Mouse (Mus musculus) urinary bladder, postnatal 10 days (tissue): ENCODE measurements at regions not wholly inside any gene's neighbourhood (a gene's known extent, or its start where the extent isn't known, plus 50 kb on each side); places are given as distances from the start of the nearest gene placed in this dataset.

ENCODE experiments used
- DNase-seq: peaks from one replicate; pipeline ENCODE4 v3.0.0; 2022; ENCODE audit warnings: low spot score

DNA sequence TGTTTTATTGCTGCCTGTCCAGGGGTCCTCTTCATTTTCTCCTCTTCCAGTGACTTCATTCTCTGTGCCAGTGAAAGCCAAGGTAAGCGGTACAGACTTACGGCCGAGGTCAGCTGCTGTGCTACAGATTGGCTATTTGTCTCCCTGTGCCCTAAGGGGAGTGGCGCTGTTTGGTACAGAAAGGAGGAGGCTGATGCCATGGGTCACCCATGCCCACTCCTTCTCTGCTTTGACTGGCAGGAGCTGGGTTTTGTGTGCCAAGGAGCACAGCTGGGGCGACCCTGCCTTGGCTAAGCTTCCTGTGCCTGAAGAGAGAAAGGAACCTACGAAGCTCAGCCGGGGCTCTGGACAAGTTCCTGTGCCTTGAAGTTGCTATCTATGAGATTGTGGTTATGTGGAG is 70.0 kb upstream of the Fggy start:
- DNase-seq: no peak

GRCm38 (mm10) chr4:95487969-95488368 is 69.3 kb upstream of the Fggy start:
- no peak for DNase-seq

DNA sequence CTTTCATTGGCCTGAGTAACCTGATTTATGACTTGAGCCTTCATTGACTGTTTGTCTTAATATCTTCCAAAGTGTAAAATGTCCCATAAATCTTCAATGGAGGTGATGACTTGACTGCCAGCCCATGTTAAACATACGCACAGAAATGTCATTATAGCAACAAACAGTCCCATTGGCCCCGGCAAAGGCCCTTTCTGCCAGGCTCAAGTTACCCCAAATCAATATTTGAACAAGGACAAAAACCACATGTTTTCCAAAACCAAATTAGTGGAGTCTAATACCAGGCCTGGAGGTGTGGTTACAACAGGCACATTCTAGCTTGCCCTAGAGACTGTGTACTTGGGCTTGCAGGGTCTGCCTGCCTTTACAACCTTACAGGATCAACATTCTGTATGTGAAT is 68.2 kb upstream of the Fggy start:
- no peak for DNase-seq

DNA sequence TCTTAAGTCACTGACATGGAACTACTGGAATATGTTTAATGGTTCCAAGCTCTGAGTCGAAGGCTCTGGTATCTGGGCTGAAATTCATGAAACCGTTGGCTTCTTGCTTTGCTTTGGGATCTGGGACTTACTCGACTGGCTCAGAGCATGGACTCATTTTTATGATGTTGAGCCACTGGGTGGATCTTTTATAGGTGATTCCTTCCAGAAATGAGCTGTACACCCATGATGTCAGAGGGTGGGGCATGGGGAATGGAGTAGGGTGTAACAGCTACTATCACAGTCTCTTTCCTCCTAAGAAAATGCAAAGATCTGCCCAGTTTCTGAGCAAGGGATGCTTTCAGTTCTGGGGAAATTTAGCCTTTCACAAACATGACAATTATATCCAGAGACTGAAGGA is 57.0 kb upstream of the Fggy start:
- DNase-seq: no peak

DNA sequence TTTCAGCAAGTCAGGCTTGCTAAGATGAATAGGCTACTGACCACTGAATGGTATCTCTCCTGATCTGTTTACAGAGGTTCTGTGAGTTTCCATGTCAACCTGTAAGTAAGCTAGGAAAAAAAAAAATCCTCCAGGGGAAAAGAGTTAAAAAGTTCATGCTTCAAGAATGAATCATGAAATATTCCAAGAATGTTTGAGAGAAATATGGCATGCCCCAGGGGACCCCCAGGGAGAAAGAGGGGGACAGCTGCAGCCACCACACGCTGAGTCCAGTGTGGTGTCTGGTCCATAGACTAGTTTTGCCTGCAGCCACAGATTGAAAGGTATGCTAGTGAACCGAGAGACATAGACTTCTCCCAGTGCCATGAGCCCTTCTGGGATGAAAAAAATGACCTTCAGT is 56.1 kb upstream of the Fggy start:
- DNase-seq: no peak

DNA sequence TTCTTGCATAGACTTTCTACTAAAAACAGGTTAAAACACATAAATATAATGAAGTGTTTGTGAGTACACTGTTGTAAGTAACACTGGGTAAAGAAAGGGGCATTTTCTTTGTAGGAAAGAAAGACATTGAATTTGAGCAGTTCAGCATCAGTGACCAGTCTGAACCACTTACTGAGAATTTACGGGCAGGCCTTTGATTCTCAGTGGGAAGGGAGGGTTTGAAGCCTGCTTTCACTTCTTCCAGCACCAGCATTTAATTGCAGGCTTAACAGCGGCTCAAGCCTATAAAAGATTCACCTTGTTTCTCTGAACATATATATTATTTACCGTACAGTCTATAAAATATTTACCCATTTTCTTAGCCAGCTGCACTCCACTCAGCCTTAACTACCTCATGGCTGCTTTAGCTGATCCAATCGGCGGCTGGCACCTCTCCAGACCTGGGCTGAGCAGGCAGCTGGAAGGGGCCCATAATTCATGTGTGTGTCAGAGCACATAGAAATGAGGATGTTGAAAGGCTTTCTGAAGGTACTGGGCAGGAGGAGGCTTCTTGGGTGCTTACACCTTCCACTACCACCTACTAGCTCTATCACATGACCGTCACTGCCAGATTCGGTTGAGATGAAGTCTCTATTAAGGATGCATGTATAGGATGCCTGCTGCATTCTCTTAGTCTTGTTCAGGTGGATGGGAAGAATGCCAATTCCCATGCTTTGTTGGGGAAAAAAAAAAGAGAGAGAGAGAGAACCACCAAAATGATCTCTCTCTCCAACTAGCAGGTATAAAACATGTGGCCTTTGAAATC is 50.0 kb upstream of the Fggy start:
- DNase-seq: no peak
